Mouse (Mus musculus) layer of hippocampus, postnatal 25 days (tissue): ENCODE measurements at regions not wholly inside any gene's neighbourhood (a gene's known extent, or its start where the extent isn't known, plus 50 kb on each side); places are given as distances from the start of the nearest gene placed in this dataset.

Source experiments
- DNase-seq, 2 experiments: peaks; one replicate each; pipeline ENCODE4 v3.0.0; 2022; ENCODE audit warnings: mixed read lengths in 2 of 2, low spot score in 1 of 2; ENCODE audit errors: extremely low spot score in 1 of 2
- microRNA-seq, 2 experiments: library from miRNA; unstranded; fragments of <30 nt; microRNA quantifications; one replicate each; pipeline ENCODE4 v1.2.0; 2021

- no peak for DNase-seq
Observed at GRCm38 (mm10) chr13:119347988-119348387, 80.4 kb upstream of the Paip1 start.

DNA sequence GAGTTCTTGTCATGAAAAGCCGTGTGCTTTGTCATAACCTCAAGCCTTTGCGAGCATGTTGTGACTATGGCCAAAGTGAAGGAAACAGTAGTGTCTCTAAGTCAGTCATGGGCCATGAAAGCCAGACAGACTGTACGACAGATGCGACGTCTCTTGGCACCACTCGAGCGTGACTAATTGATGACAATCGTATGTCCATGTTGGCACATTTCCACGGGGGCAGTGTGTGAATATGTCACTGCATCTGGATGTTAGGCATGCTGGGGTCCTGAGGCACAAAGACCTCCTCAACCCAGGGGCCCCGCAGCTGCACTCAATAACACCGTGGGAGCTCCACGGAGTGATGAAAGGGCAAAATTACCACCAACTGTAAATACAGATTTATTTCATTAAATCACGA is 77.1 kb upstream of the Paip1 start:
- peak in 1 of 2 experiments; percentile 10 for DNase-seq

- DNase-seq = no peak
Observed at GRCm38 (mm10) chr13:119358696-119359095, 69.7 kb upstream of the Paip1 start.

DNA sequence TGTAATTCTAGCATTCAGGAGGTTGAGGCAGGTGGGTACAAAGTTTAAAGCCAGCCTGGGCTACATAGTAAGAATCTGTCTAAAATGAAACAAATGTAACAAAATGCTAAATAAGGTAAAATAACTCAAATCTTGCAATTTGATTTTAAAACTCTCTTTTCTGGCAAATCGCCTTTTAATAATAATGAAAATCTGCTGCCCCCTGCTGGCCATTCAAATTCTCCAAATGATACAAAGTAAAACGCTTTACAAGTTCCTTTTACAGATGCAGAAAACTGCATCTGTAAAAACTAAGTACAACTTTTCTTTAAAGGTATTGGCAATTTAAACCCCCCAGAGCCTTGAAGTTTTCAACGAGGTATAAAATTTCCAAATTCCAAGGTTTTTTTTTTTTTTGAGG is 65.0 kb upstream of the Paip1 start:
- DNase-seq = peak; percentile 28 to 80

- DNase-seq = no peak
Observed at GRCm38 (mm10) chr13:119364160-119364559, 64.2 kb upstream of the Paip1 start.

DNA sequence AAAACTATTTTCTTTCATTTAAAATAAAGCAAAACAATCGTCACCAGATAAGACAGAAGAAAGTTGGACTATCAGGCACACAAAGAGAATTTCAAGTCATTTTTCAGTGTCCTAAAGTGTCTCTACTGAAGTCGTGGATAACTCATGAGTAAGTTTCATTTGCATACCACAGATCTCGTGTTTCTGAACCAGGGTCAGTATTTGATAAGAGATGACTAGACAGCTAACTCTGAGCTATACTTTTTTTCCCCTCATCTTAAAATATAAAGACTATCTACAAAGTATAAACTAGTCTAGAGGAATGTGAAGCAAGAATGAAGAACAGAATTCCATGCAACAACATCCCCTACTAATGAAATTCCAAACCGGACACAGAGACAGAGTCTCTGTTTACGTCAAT is 60.9 kb upstream of the Paip1 start:
- no peak for DNase-seq

GRCm38 (mm10) chr13:119378404-119379037 is 49.9 kb upstream of the Paip1 start:
- DNase-seq = peak; percentile 55 to 96

Small RNAs in the stretch of these regions (microRNA-seq; reads per million reads assigned to microRNA genes)
- gene Gm44488 = 0 reads per million in 2 experiments
